Mouse (Mus musculus): ENCODE data around the gene Smco1. TPM values are rescaled to one million over a fixed set of nuclear protein-coding genes. Genes with fewer than 3 reads are reported as not detected.

Gene Smco1
- polyA plus RNA-seq, 1 experiment from 2014 or later, result not detected

GRCm38 (mm10) chr16:32323953-32324352, 52.7 kb downstream of the Smco1 start:
- ATAC-seq (ENCODE audit: insufficient read depth, low FRiP score, low TSS enrichment), result no peak

More at GRCm38 (mm10) chr16:32323953-32324352, 52.7 kb downstream of the Smco1 start:
- Histone ChIP-seq H3K36me3 (ENCODE audit: control insufficient read depth, insufficient read depth, low read length) (no peaks in the 10 kb centered on the region), H3K9ac (ENCODE audit: low read length) (no peak overlapping the region), H3K27ac (ENCODE audit: low read depth, low read length) (no peak overlapping the region), H3K9me3 (ENCODE audit: control insufficient read depth, low read length) (no peaks in the 10 kb centered on the region), H3K4me1 (ENCODE audit: control insufficient read depth, insufficient read depth, low read length) (no peaks in the 10 kb centered on the region), H3K4me3 (ENCODE audit: low read depth, low read length) (no peak overlapping the region), H3K27me3 (ENCODE audit: control insufficient read depth, insufficient read depth, low read length) (no peaks in the 10 kb centered on the region), H3K4me2 (ENCODE audit: low read depth) (no peak overlapping the region)
- no peak for DNase-seq (ENCODE audit: low spot score)
- 31% methylated on average over 7 of the region's 7 CpGs for WGBS

MicroRNAs encoded within 50 kb of the gene (microRNA counts, 519-probe panel; counts per million panel counts)
- 171 counts per million, percentile 57 among the panel's probes with 10 or more counts for microRNA mmu-miR-1946a

Small RNA genes within 50 kb of the gene (microRNA-seq; reads per million reads assigned to microRNA genes)
- not detected for gene Mir1946a

Other genes starting within 250 kb of the Smco1 start
- gene Pak2, start 192.1 kb upstream of the Smco1 start, polyA plus RNA-seq (2014; fragmentation: Nextera tagmentation; extraction: Ambion mirVana), result 48.4 and 50.7 TPM in 2 replicates
- 128 and 138 TPM in 2 replicates for gene Pigx, start 171.7 kb upstream of the Smco1 start, polyA plus RNA-seq (2014; fragmentation: Nextera tagmentation; extraction: Ambion mirVana)
- gene Cep19, start 171.7 kb upstream of the Smco1 start, polyA plus RNA-seq (2014; fragmentation: Nextera tagmentation; extraction: Ambion mirVana), result 41.5 and 47.2 TPM in 2 replicates
- 8.0 and 8.3 TPM in 2 replicates for gene Nrros, start 105.9 kb upstream of the Smco1 start, polyA plus RNA-seq (2014; fragmentation: Nextera tagmentation; extraction: Ambion mirVana)
- 0.27 TPM in 1 of 2 replicates, not detected in the other for gene Bex6, start 91.6 kb upstream of the Smco1 start, polyA plus RNA-seq (2014; fragmentation: Nextera tagmentation; extraction: Ambion mirVana)
- 21.8 and 24.9 TPM in 2 replicates for gene Fbxo45, start 24.3 kb upstream of the Smco1 start, polyA plus RNA-seq (2014; fragmentation: Nextera tagmentation; extraction: Ambion mirVana)
- gene Wdr53, start 24.2 kb upstream of the Smco1 start, polyA plus RNA-seq (2014; fragmentation: Nextera tagmentation; extraction: Ambion mirVana), result 19.2 and 19.4 TPM in 2 replicates
- gene Rnf168, start 6.0 kb downstream of the Smco1 start, polyA plus RNA-seq (2014; fragmentation: Nextera tagmentation; extraction: Ambion mirVana), result 23.6 and 23.9 TPM in 2 replicates
- gene Ubxn7, start 60.8 kb downstream of the Smco1 start, polyA plus RNA-seq (2014; fragmentation: Nextera tagmentation; extraction: Ambion mirVana), result 22.7 and 28.9 TPM in 2 replicates
- gene Tm4sf19, start 129.0 kb downstream of the Smco1 start, polyA plus RNA-seq (2014; fragmentation: Nextera tagmentation; extraction: Ambion mirVana), result not detected in 2 replicates
- 23.4 and 30.1 TPM in 2 replicates for gene Tctex1d2, start 148.2 kb downstream of the Smco1 start, polyA plus RNA-seq (2014; fragmentation: Nextera tagmentation; extraction: Ambion mirVana)
- gene Pcyt1a, start 159.5 kb downstream of the Smco1 start, polyA plus RNA-seq (2014; fragmentation: Nextera tagmentation; extraction: Ambion mirVana), result 41.2 and 48.0 TPM in 2 replicates
- 0.38 and 0.51 TPM in 2 replicates for gene Slc51a, start 216.4 kb downstream of the Smco1 start, polyA plus RNA-seq (2014; fragmentation: Nextera tagmentation; extraction: Ambion mirVana)
- gene Zdhhc19, start 224.8 kb downstream of the Smco1 start, polyA plus RNA-seq (2014; fragmentation: Nextera tagmentation; extraction: Ambion mirVana), result not detected in 2 replicates

All from neural tube, embryonic 11.5 days (tissue).